Mouse (Mus musculus): ENCODE measurements around the gene Nkiras2.

DNA sequence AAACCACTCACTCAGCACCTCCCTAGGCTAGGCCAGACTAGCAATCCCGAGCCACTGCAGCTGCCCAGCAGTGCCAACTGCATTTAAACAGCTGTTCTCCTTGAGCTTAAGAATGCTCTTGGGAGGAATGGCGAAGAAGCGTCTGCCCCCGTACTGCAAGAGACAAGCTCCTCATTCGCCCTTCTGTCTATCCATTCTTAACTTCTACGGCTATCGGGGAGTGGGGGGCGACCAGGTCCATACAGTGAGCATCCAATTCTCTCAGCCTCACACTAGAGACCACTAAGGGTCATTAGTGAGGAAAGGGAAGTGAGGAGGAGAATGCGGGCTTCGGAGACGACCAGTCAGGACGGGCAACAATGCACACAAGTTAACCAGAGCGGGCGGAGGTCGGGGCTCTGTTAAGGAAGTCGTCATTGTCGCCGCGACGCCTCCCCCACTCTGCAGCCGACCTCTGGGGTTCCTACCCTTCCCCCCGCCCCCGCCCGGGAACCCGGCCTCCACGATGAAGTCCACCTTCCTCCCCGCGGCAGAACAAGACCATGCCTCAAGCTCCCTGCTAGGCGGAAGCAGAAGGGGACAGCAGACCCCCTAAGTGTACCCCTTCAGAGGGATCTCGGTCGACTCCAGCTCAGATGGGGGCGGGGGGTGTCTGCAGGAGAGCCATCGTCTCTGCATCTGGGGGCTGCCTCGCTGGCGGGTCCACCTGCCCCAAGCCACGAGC is at the start of gene Nkiras2:
- TF ChIP-seq CTCF (IDR thresholded peaks at IDR 0.05; ENCODE audit: borderline replicate concordance, extremely low read depth, insufficient read depth, insufficient read length) (no peak), POLR2A (IDR thresholded peaks at IDR 0.05; ENCODE audit: borderline replicate concordance, extremely low read depth, insufficient read depth, insufficient read length, poor library complexity, severe bottlenecking) (no peak)
